Mouse (Mus musculus) midbrain, embryonic 11.5 days (tissue): ENCODE measurements around the gene Frmd4a. TPM values are rescaled to one million over a fixed set of nuclear protein-coding genes. Genes with fewer than 3 reads are reported as not detected.
"Not testable (repeated sequence)": the region's sequence is repeated elsewhere in the genome, so short reads cannot be mapped to it uniquely, and the experiment has no call there.

Experiments used
- ATAC-seq: fragments of 200-750 bp; cut with Nextera tagmentation; 2 replicates; pipeline ENCODE4 v1.8.0; 2017; ENCODE audit warnings: moderate TSS enrichment, moderate library complexity; ENCODE audit not compliant: low FRiP score
- DNase-seq: peaks from one replicate; pipeline ENCODE4 v3.0.0; 2015; ENCODE audit warnings: low spot score; ENCODE audit errors: missing footprints
- H3K27ac ChIP-seq: fragments of 300-500 bp; sonication (generic); 2 replicates; pipeline ENCODE4 v1.5.1; 2014; ENCODE audit warnings: low read depth, low read length
- H3K27me3 ChIP-seq: fragments of 300-500 bp; sonication (generic); 2 replicates; pipeline ENCODE4 v1.6.1; 2014; ENCODE audit warnings: mild to moderate bottlenecking, low read length, moderate library complexity, mixed read lengths; ENCODE audit not compliant: control insufficient read depth, insufficient read depth
- H3K36me3 ChIP-seq: fragments of 300-500 bp; sonication (generic); 2 replicates; pipeline ENCODE4 v1.6.1; 2014; ENCODE audit warnings: mild to moderate bottlenecking, low read length, moderate library complexity, mixed read lengths; ENCODE audit not compliant: control insufficient read depth, insufficient read depth
- H3K4me1 ChIP-seq: fragments of 300-500 bp; sonication (generic); 2 replicates; pipeline ENCODE4 v1.6.1; 2014; ENCODE audit warnings: low read length; ENCODE audit not compliant: control insufficient read depth, insufficient read depth
- H3K4me2 ChIP-seq: fragments of 300-500 bp; sonication (generic); 2 replicates; pipeline ENCODE4 v1.6.1; 2014; ENCODE audit warnings: mild to moderate bottlenecking, moderate library complexity
- H3K4me3 ChIP-seq: fragments of 300-500 bp; sonication (generic); 2 replicates; pipeline ENCODE4 v1.5.1; 2014; ENCODE audit warnings: low read depth, low read length
- H3K9ac ChIP-seq: fragments of 300-500 bp; sonication (generic); 2 replicates; pipeline ENCODE4 v1.6.1; 2014; ENCODE audit warnings: low read length
- H3K9me3 ChIP-seq: fragments of 300-500 bp; sonication (generic); 2 replicates; pipeline ENCODE4 v1.6.1; 2016; ENCODE audit warnings: low read length; ENCODE audit not compliant: control insufficient read depth
- WGBS: fragments of 180-500 bp; shearing (Covaris S2); extraction: QIAGEN DNeasy Blood & Tissue Kit; methylation state at CpG from one replicate; pipeline ENCODE4 v1.1.7; 2014; 5-methylcytosine and 5-hydroxymethylcytosine counted together
- polyA plus RNA-seq: library from polyadenylated mRNA; unstranded; fragments of >200 nt; fragmentation: Nextera tagmentation; extraction: Ambion mirVana; gene quantifications from 2 replicates; pipeline ENCODE4 v1.2.1, GENCODE M21; 2014

Frmd4a gene
- polyA plus RNA-seq, 1 experiment from 2014 or later, result 35.2 TPM

DNA sequence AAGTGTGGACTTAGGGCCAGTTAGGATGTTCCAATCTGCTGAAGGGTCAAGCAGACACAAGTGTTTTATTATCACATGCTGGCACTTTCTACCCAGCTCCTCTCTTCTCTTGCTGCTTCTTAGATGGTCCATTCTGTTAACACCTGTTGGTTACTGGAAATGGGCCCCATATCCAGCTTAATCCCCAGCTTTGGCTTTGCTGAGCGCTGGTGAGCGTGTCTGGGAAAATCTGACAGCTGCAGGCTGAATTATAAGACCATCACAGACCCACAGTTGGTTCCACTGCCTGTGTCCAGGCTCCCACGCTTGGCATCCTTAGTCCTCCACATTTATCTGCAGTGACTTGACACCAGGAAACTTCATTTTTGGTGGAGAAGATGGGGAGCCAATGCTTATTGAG is 589.0 kb downstream of the Frmd4a start:
- Histone ChIP-seq H3K4me1 (no peaks in the 10 kb centered on the region), H3K4me3 (no peak overlapping the region), H3K4me2 (no peak overlapping the region), H3K36me3 (peaks cover 39% of the 10 kb centered on the region), H3K9me3 (no peaks in the 10 kb centered on the region), H3K27ac (no peak overlapping the region), H3K27me3 (no peaks in the 10 kb centered on the region), H3K9ac (no peak overlapping the region)
- DNase-seq (no peak), ATAC-seq (no peak)
- WGBS, result 92% methylated on average over 3 of the region's 3 CpGs

DNA sequence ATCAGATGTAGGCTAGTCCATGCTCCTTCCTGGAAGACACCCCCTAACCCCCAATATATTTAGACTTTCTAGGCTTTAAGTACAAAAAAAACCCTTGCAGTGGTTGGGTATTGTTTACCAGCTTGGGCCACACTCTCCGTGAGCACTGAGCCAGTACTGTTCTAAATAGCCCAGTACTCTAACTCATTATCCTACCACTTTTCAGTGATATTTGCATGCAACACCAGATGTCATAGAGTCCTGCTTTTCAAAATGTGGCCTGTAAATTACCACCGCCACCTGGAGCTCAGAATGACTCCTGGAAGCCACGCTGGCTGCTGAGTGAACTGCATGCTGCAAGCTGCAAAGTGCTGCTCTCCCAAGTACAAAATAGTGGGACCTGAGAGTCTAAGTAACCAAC is 590.7 kb downstream of the Frmd4a start:
- no peaks in the 10 kb centered on the region for H3K4me1 ChIP-seq
- no peak overlapping the region for H3K4me2 ChIP-seq
- H3K9ac ChIP-seq, result no peak overlapping the region
- no peak overlapping the region for H3K27ac ChIP-seq
- H3K9me3 ChIP-seq, result no peaks in the 10 kb centered on the region
- no peak for ATAC-seq
- 85% methylated on average over 3 of the region's 3 CpGs for WGBS
- peaks cover 38% of the 10 kb centered on the region for H3K36me3 ChIP-seq
- DNase-seq, result no peak
- H3K27me3 ChIP-seq, result no peaks in the 10 kb centered on the region
- no peak overlapping the region for H3K4me3 ChIP-seq

DNA sequence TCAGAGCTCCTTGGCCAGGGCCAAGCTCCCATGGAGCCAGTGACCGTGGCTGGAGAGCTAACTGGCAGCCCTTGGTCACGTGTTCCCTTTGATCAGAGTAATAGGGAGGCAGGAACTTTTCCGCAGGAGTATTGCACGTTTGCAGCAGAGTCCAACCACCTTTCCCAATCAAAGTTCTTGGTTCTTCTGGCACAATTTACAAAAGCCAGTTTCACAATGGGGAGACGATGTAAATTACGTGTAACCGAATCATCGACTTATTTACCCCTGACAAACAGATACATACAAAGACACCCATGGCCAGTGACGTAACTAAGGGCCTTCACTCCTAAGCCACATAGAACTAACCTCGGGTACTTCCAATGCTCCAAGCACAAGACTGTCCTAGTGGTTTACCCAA is 591.9 kb downstream of the Frmd4a start:
- DNase-seq (no peak), ATAC-seq (no peak)
- Histone ChIP-seq H3K9me3 (no peaks in the 10 kb centered on the region), H3K4me3 (no peak overlapping the region), H3K4me1 (no peaks in the 10 kb centered on the region), H3K4me2 (no peak overlapping the region), H3K27ac (no peak overlapping the region), H3K27me3 (no peaks in the 10 kb centered on the region), H3K9ac (no peak overlapping the region), H3K36me3 (peaks cover 29% of the 10 kb centered on the region)
- 89% methylated on average over 10 of the region's 10 CpGs for WGBS

DNA sequence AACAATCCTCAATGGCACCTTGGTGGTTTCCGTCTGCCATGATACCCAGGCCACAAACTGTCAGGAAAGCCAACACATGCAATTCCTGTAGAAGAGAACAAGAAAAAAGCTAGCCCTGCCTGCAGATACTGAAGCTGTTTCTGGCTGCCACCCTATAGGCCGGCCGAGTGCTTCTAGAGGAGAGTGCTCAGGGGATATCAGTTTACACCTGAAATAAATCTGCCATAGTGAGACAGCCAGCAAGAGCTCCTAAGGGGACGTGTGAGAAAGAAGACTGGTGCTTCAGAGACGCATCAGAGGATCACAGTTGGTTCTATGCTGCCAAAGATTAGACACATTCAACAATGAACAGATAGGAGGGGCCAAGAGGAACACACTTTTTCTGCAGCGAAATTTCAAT is 593.8 kb downstream of the Frmd4a start:
- Histone ChIP-seq H3K27ac (no peak overlapping the region), H3K9ac (no peak overlapping the region), H3K27me3 (no peaks in the 10 kb centered on the region), H3K9me3 (no peaks in the 10 kb centered on the region), H3K4me3 (no peak overlapping the region), H3K36me3 (peaks cover 23% of the 10 kb centered on the region), H3K4me1 (no peaks in the 10 kb centered on the region), H3K4me2 (no peak overlapping the region)
- no peak for DNase-seq
- no peak for ATAC-seq
- WGBS, result 90% methylated on average over 6 of the region's 6 CpGs

DNA sequence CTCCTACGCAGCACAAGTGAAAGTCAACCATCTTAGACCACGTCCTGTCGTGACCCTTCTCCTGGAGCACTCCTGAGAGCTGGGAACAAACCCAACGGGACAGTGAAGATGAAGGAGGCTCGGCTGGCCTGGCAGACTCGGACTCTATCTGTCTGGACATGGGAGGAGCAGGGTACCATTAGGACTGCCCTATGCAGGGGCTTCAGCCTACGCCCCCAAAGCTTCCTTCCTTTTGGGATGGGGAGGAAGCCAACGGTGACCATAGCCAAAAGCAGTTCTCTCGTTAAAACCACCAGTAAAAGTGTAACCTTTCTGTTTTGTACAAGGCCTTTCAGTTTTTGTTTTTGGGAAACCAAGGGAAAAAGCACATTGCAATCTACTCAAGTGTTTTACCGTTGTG is 594.2 kb downstream of the Frmd4a start:
- no peak overlapping the region for H3K4me2 ChIP-seq
- H3K27me3 ChIP-seq, result no peaks in the 10 kb centered on the region
- DNase-seq (no peak), ATAC-seq (no peak)
- no peaks in the 10 kb centered on the region for H3K4me1 ChIP-seq
- no peak overlapping the region for H3K27ac ChIP-seq
- no peak overlapping the region for H3K4me3 ChIP-seq
- no peaks in the 10 kb centered on the region for H3K9me3 ChIP-seq
- no peak overlapping the region for H3K9ac ChIP-seq
- H3K36me3 ChIP-seq, result peaks cover 21% of the 10 kb centered on the region
- WGBS, result 90% methylated on average over 10 of the region's 10 CpGs

DNA sequence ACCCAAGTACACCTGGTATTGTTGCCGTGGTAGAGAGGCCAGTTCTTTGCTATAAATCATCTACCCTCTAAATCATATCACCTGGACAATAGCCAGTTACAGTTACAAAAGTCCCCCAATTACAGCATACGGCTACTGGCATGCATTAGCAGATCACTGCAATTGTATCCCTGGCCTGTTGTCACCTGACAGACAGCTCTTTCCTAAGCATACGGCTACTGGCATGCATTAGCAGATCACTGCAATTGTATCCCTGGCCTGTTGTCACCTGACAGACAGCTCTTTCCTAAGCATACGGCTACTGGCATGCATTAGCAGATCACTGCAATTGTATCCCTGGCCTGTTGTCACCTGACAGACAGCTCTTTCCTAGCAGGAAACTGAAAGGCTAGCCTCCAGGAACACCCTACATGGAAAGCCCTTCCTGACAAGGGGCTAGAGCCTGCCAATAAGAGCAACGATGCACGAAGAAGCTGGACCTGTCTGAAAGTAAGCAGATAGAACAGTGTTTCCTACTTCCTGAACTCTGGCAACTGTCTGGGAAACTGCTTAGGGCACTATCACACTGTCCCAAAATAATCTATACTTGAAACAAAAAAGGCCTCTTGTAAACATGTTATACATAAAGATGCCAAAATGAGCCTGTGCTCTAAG is 596.9 kb downstream of the Frmd4a start:
- H3K4me1 ChIP-seq, H3K4me3 ChIP-seq, H3K27me3 ChIP-seq, H3K27ac ChIP-seq, H3K4me2 ChIP-seq, H3K9me3 ChIP-seq, H3K9ac ChIP-seq, DNase-seq, ATAC-seq: not testable (repeated sequence)
- WGBS, result 75% methylated on average over 6 of the region's 6 CpGs
- peaks cover 14% of the 10 kb centered on the region; the same call in 1 of the 2 replicates for H3K36me3 ChIP-seq

DNA sequence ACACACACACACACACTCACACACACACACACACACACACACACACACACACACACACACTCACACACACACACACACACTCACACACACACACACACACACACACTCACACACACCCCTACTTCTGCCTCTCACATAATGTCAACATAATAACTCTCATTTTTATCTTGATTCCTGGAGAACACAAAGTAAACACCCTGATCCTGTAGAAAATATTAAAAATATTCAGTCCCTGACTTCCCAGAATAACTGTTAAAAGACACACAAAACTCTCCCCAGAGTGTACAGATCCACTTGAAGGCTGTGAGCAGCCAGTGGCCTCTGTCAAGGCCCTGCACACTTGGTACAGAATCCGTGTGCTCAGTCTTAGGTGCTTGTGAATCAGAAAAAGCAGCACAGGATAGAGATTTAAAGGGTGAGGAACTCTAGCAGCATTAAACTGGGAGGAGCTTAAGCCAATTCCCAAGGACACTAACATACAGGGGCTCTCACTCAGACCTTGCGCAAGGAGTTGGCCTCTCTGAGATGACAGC is 597.6 kb downstream of the Frmd4a start:
- H3K4me3 ChIP-seq, result no peak overlapping the region
- DNase-seq, result no peak
- ATAC-seq, result no peak
- peaks cover 14% of the 10 kb centered on the region; the same call in 1 of the 2 replicates for H3K36me3 ChIP-seq
- no peak overlapping the region for H3K4me2 ChIP-seq
- peaks cover 2% of the 10 kb centered on the region; the same call in 1 of the 2 replicates for H3K4me1 ChIP-seq
- H3K9me3 ChIP-seq, result no peaks in the 10 kb centered on the region
- H3K9ac ChIP-seq, result no peak overlapping the region
- H3K27ac ChIP-seq, result no peak overlapping the region
- WGBS, result 96% methylated on average over 2 of the region's 2 CpGs
- H3K27me3 ChIP-seq, result no peaks in the 10 kb centered on the region

DNA sequence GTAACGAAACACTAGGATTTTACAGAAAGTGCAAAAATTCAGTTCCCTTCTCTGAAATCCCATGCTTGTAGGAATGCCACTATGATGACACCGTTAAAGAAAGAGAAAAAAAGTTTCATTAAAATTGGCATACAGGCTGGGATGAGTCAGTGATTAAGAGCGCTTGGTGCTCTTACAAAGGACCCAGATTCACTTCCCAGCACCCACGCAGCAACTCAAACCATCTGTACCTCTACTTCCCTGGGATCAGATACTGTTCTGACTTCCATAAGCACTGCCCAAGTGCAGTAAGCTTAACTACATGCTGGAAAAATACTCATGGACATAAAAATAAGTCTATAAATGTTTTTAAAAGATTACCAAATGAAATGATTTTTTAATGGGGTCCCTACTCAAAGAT is 599.5 kb downstream of the Frmd4a start:
- 92% methylated on average over 4 of the region's 4 CpGs for WGBS
- H3K9me3 ChIP-seq, result no peaks in the 10 kb centered on the region
- H3K27ac ChIP-seq, result no peak overlapping the region
- DNase-seq (no peak), ATAC-seq (no peak)
- peaks cover 4% of the 10 kb centered on the region; the same call in 1 of the 2 replicates for H3K36me3 ChIP-seq
- peaks cover 7% of the 10 kb centered on the region; the same call in 1 of the 2 replicates for H3K4me1 ChIP-seq
- no peak overlapping the region for H3K4me3 ChIP-seq
- H3K9ac ChIP-seq, result no peak overlapping the region
- H3K4me2 ChIP-seq, result no peak overlapping the region
- H3K27me3 ChIP-seq, result no peaks in the 10 kb centered on the region

DNA sequence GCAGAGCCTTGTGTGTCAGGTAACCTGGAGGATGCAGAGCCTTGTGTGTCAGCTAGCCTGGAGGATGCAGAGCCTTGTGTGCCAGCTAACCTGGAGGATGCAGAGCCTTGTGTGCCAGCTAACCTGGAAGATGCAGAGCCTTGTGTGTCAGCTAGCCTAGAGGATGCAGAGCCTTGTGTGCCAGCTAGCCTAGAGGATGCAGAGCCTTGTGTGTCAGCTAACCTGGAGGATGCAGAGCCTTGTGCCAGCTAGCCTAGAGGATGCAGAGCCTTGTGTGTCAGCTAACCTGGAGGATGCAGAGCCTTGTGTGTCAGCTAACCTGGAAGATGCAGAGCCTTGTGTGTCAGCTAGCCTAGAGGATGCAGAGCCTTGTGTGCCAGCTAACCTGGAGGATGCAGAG is 601.6 kb downstream of the Frmd4a start:
- not testable (repeated sequence) for H3K4me1 ChIP-seq, H3K4me3 ChIP-seq, H3K9me3 ChIP-seq, H3K4me2 ChIP-seq, H3K9ac ChIP-seq, DNase-seq, H3K36me3 ChIP-seq, H3K27ac ChIP-seq, H3K27me3 ChIP-seq, ATAC-seq
